9 mouse cellular contexts compared by ENCODE assay signal in genomic region chr8:84291688-84292087, GRCm38 (mm10). TPM values are rescaled to one million over a fixed set of nuclear protein-coding genes. Genes with fewer than 3 reads are reported as not detected.
DNase-seq lines count a peak whose midpoint lies in the region; ATAC-seq and TF ChIP-seq lines count a peak whose summit lies in the region.
"Had no signal": no experiment of that assay in that cellular context is flagged by ENCODE, and none has a peak within 500 bp of the region (broad histone marks: within the 10 kb centered on the region; RNA-seq: fewer than 3 reads in every experiment).

No protein-coding gene starts in this region.

- WGBS in hindbrain, embryonic 14.5 days = 26% methylated on average over 8 of the region's 8 CpGs
- WGBS in hindbrain, embryonic 13.5 days = 28% methylated on average over 8 of the region's 8 CpGs

- no peaks in the 10 kb centered on the region for H3K4me1 ChIP-seq in hindbrain, embryonic 14.5 days (replicated peaks; ENCODE audit: control insufficient read depth, insufficient read depth, low read length)
- no peaks in the 10 kb centered on the region for H3K4me1 ChIP-seq in hindbrain, embryonic 13.5 days (replicated peaks)
- peaks cover 0 to 6% of the 10 kb centered on the region in 2 experiments; a peak in 1 of 4 replicates for H3K4me1 ChIP-seq in ES-E14 (ENCODE audit: control insufficient read depth in 2 of 2, insufficient read depth in 2 of 2, low read length in 2 of 2, poor library complexity in 1 of 2)

- no peak overlapping the region for H3K4me3 ChIP-seq in hindbrain, embryonic 14.5 days (replicated peaks; ENCODE audit: low read length)
- no peak overlapping the region for H3K4me3 ChIP-seq in hindbrain, embryonic 13.5 days
- no peak overlapping the region for H3K4me3 ChIP-seq in ES-E14 (ENCODE audit: insufficient read depth in 1 of 2, low read depth in 1 of 2, low read length in 2 of 2, poor library complexity in 1 of 2, severe bottlenecking in 1 of 2)
- H3K4me3 ChIP-seq: megakaryocyte, embryonic 14.5 days had no signal

- H3K27ac ChIP-seq in hindbrain, embryonic 14.5 days = no peak overlapping the region
- H3K27ac ChIP-seq in hindbrain, embryonic 13.5 days = no peak overlapping the region
- H3K27ac ChIP-seq in ES-E14 (ENCODE audit: insufficient read depth, low read depth, low read length, poor library complexity, severe bottlenecking) = no peak overlapping the region

- ATAC-seq in hindbrain, embryonic 14.5 days (ENCODE audit: low FRiP score) = no peak
- ATAC-seq in hindbrain, embryonic 13.5 days (ENCODE audit: low FRiP score) = no peak

- intact Hi-C loops in gastrocnemius, postnatal 14 days (cut with DNase I; ENCODE audit: low total_unique reads) = loop anchor here (2.0 kb wide), 1 partner anchor 65 kb away; no protein-coding TSS in a partner anchor

- DNase-seq in hindbrain, embryonic 14.5 days (ENCODE audit: low spot score) = peak; percentile 80
- DNase-seq in 3134 (ENCODE audit: extremely low read depth, insufficient read length, low spot score) (peak; percentile 36), ES-E14 (ENCODE audit: low read depth, low spot score) (no peak)
- DNase-seq in cerebellum, adult 11 months = peak; percentile 75
- peak; percentile 39 for DNase-seq in gastrocnemius, postnatal 14 days
- DNase-seq in lung, postnatal 14 days = peak; percentile 59
- peak; percentile 44 for DNase-seq in thymus, postnatal 25 days

- H3K9ac ChIP-seq in hindbrain, embryonic 14.5 days = no peak overlapping the region
- H3K9ac ChIP-seq in hindbrain, embryonic 13.5 days = no peak overlapping the region
- no peak overlapping the region for H3K9ac ChIP-seq in ES-E14 (ENCODE audit: insufficient read depth, low read depth, low read length, poor library complexity, severe bottlenecking)

- H3K27me3 ChIP-seq in hindbrain, embryonic 14.5 days (ENCODE audit: control insufficient read depth, insufficient read depth, low read length) = no peaks in the 10 kb centered on the region
- H3K27me3 ChIP-seq in hindbrain, embryonic 13.5 days = no peaks in the 10 kb centered on the region

- H3K4me2 ChIP-seq in hindbrain, embryonic 14.5 days (replicated peaks) = no peak overlapping the region
- H3K4me2 ChIP-seq in hindbrain, embryonic 13.5 days = no peak overlapping the region

- in situ Hi-C loops in ES-E14 (cut with MboI; ENCODE audit: low sequenced_read_pairs in 2 of 2, unreplicated experiment in 2 of 2) = loop anchor here (5.0 to 10.0 kb wide), 2 partner anchors 63 to 66 kb away; no protein-coding TSS in a partner anchor

- no peaks in the 10 kb centered on the region for H3K36me3 ChIP-seq in hindbrain, embryonic 14.5 days (replicated peaks; ENCODE audit: control insufficient read depth, insufficient read depth)
- no peaks in the 10 kb centered on the region for H3K36me3 ChIP-seq in hindbrain, embryonic 13.5 days
- H3K36me3 ChIP-seq in ES-E14 (ENCODE audit: control insufficient read depth, insufficient read depth, low read length, poor library complexity, severe bottlenecking) = no peaks in the 10 kb centered on the region

- no peaks in the 10 kb centered on the region for H3K9me3 ChIP-seq in hindbrain, embryonic 14.5 days (ENCODE audit: control insufficient read depth, low read length)
- H3K9me3 ChIP-seq in hindbrain, embryonic 13.5 days = no peaks in the 10 kb centered on the region
- no peaks in the 10 kb centered on the region for H3K9me3 ChIP-seq in ES-E14 (ENCODE audit: control insufficient read depth, insufficient read depth, low read depth, low read length)
- H3K9me3 ChIP-seq: megakaryocyte, embryonic 14.5 days had no signal

TF ChIP-seq in ES-E14, 5 proteins besides CTCF, POLR2A, EP300 and RAD21:
- no peak for TF ChIP-seq HCFC1 (IDR thresholded peaks at IDR 0.05; ENCODE audit: borderline replicate concordance, insufficient read depth, low read length)
- TF ChIP-seq MAFK (IDR thresholded peaks at IDR 0.05; ENCODE audit: insufficient read depth, low read depth, low read length) = no peak
- TF ChIP-seq ZNF384 (IDR thresholded peaks at IDR 0.05; ENCODE audit: low read depth, low read length) = no peak
- peak; percentile 37; the same call in 1 of the 2 replicates for TF ChIP-seq ZC3H11A (IDR thresholded peaks at IDR 0.05; ENCODE audit: borderline replicate concordance, low read depth, low read length)
TF ChIP-seq in ES-E14: peak in this region for 1.

RNA-seq across cellular contexts. Expression of gene Ccdc130, which starts 21.5 kb away (rescaled TPM):
- polyA plus RNA-seq in hindbrain, embryonic 14.5 days (2014; fragmentation: Nextera tagmentation; extraction: Ambion mirVana) = 22.7 and 27.1 TPM in 2 replicates
- polyA plus RNA-seq in hindbrain, embryonic 13.5 days (2015; fragmentation: Nextera tagmentation; extraction: Ambion mirVana) = 21.2 and 24.0 TPM in 2 replicates
- 12.5 and 14.9 TPM in 2 replicates for total RNA-seq in ES-E14 (2012; rRNA removed)
- total RNA-seq in gastrocnemius, postnatal 14 days (2021) = 10 to 100 TPM in 1 of 2 experiments, 1 to 10 TPM in 1; 9.6 to 10.1 TPM

RNA-seq across cellular contexts. Expression of gene Mri1, which starts 34.6 kb away (rescaled TPM):
- 38.9 and 40.2 TPM in 2 replicates for polyA plus RNA-seq in hindbrain, embryonic 14.5 days (2014; fragmentation: Nextera tagmentation; extraction: Ambion mirVana)
- polyA plus RNA-seq in hindbrain, embryonic 13.5 days (2015; fragmentation: Nextera tagmentation; extraction: Ambion mirVana) = 50.7 and 57.6 TPM in 2 replicates
- 32.7 and 55.6 TPM in 2 replicates for total RNA-seq in ES-E14 (2012; rRNA removed)
- 10 to 100 TPM; 11.8 to 16.6 TPM for total RNA-seq in gastrocnemius, postnatal 14 days (2021)

RNA-seq across cellular contexts. Expression of gene D8Ertd738e, which starts 42.2 kb away (rescaled TPM):
- 268 and 296 TPM in 2 replicates for polyA plus RNA-seq in hindbrain, embryonic 14.5 days (2014; fragmentation: Nextera tagmentation; extraction: Ambion mirVana)
- 263 and 280 TPM in 2 replicates for polyA plus RNA-seq in hindbrain, embryonic 13.5 days (2015; fragmentation: Nextera tagmentation; extraction: Ambion mirVana)
- 148 and 181 TPM in 2 replicates for total RNA-seq in ES-E14 (2012; rRNA removed)
- total RNA-seq in gastrocnemius, postnatal 14 days (2021) = 100 to 1,000 TPM; 158 to 171 TPM

RNA-seq across cellular contexts. Expression of gene Zswim4, which starts 54.8 kb away (rescaled TPM):
- polyA plus RNA-seq in hindbrain, embryonic 14.5 days (2014; fragmentation: Nextera tagmentation; extraction: Ambion mirVana) = 20.0 and 20.6 TPM in 2 replicates
- 38.5 and 39.1 TPM in 2 replicates for polyA plus RNA-seq in hindbrain, embryonic 13.5 days (2015; fragmentation: Nextera tagmentation; extraction: Ambion mirVana)
- 22.1 and 24.6 TPM in 2 replicates for total RNA-seq in ES-E14 (2012; rRNA removed)
- 1 to 10 TPM; 5.8 to 6.8 TPM for total RNA-seq in gastrocnemius, postnatal 14 days (2021)
